Mouse (Mus musculus) T-helper 17 cell (primary cell): Measurements from ENCODE around the gene Endov.

Source experiments
- in situ Hi-C, 2 experiments: fragments of 300-600 bp; cut with MboI, MseI; formaldehyde crosslinking; loops; 1 replicate in 1 of 2; 2 replicates in 1 of 2; pipeline ENCODE4 v1.15.1; 2025; ENCODE audit warnings: high pct_unique_total_duplicates in 2 of 2

Gene Endov

GRCm38 (mm10) chr11:119490861-119491689, at the start of gene Endov:
Endov (plus strand) TSS chr11:119491347.
- in situ Hi-C loops = no loop called here

- in situ Hi-C loops = no loop called here
Measured at GRCm38 (mm10) chr11:119442199-119442598, 48.9 kb upstream of the Endov start.

- in situ Hi-C loops = no loop called here
Measured at GRCm38 (mm10) chr11:119443442-119443841, 47.7 kb upstream of the Endov start.

- in situ Hi-C loops = no loop called here
Measured at GRCm38 (mm10) chr11:119456097-119456496, 35.0 kb upstream of the Endov start.

- in situ Hi-C loops = no loop called here
Measured at GRCm38 (mm10) chr11:119477876-119478275, 13.3 kb upstream of the Endov start.

- in situ Hi-C loops = no loop called here
Measured at GRCm38 (mm10) chr11:119491690-119492087, 542 bp downstream of the Endov start.

GRCm38 (mm10) chr11:119492830-119493229, 1.7 kb downstream of the Endov start:
- in situ Hi-C loops = no loop called here

GRCm38 (mm10) chr11:119493516-119493915, 2.4 kb downstream of the Endov start:
- in situ Hi-C loops = no loop called here

GRCm38 (mm10) chr11:119496147-119496546, 5.0 kb downstream of the Endov start:
- in situ Hi-C loops = no loop called here

- in situ Hi-C loops = no loop called here
Measured at GRCm38 (mm10) chr11:119497451-119497850, 6.3 kb downstream of the Endov start.

- in situ Hi-C loops = no loop called here
Measured at GRCm38 (mm10) chr11:119499297-119499696, 8.2 kb downstream of the Endov start.

GRCm38 (mm10) chr11:119500011-119500410, 8.9 kb downstream of the Endov start:
- in situ Hi-C loops = loop anchor here (5.0 kb wide), 3 partner anchors 397 to 502 kb away; no protein-coding TSS in a partner anchor

- in situ Hi-C loops = loop anchor here (5.0 kb wide), 3 partner anchors 394 to 499 kb away; no protein-coding TSS in a partner anchor
Measured at GRCm38 (mm10) chr11:119503675-119504074, 12.5 kb downstream of the Endov start.

- in situ Hi-C loops = no loop called here
Measured at GRCm38 (mm10) chr11:119506386-119506785, 15.2 kb downstream of the Endov start.

GRCm38 (mm10) chr11:119507772-119508171, 16.6 kb downstream of the Endov start:
- in situ Hi-C loops = no loop called here

- in situ Hi-C loops = no loop called here
Measured at GRCm38 (mm10) chr11:119509165-119509776, 18.1 kb downstream of the Endov start.

- in situ Hi-C loops = no loop called here
Measured at GRCm38 (mm10) chr11:119513038-119513659, 22.0 kb downstream of the Endov start.

- in situ Hi-C loops = no loop called here
Measured at GRCm38 (mm10) chr11:119514108-119514860, 23.1 kb downstream of the Endov start.

GRCm38 (mm10) chr11:119514967-119515636, 24.0 kb downstream of the Endov start:
- in situ Hi-C loops = no loop called here

- in situ Hi-C loops = no loop called here
Measured at GRCm38 (mm10) chr11:119515823-119516676, 24.9 kb downstream of the Endov start.
